Mouse (Mus musculus): Measurements from ENCODE around the gene Dnah7c. TPM values are rescaled to one million over a fixed set of nuclear protein-coding genes. Genes with fewer than 3 reads are reported as not detected.
"Not testable (repeated sequence)": the region's sequence is repeated elsewhere in the genome, so short reads cannot be mapped to it uniquely, and the experiment has no call there.

The Dnah7c gene
- polyA plus RNA-seq, 1 experiment, result 0.03 TPM

- DNase-seq (ENCODE audit: low read depth), result not testable (repeated sequence)
Observed at GRCm38 (mm10) chr1:46729731-46730130, 304.3 kb downstream of the Dnah7c start.

GRCm38 (mm10) chr1:46733405-46734106 lies 308.2 kb downstream of the Dnah7c start:
- not testable (repeated sequence) for DNase-seq (ENCODE audit: low read depth)

- not testable (repeated sequence) for DNase-seq (ENCODE audit: low read depth)
Observed at GRCm38 (mm10) chr1:46734455-46734854, 309.1 kb downstream of the Dnah7c start.

- not testable (repeated sequence) for DNase-seq (ENCODE audit: low read depth)
Observed at GRCm38 (mm10) chr1:46764600-46764999, 339.2 kb downstream of the Dnah7c start.

- DNase-seq (ENCODE audit: low read depth), result not testable (repeated sequence)
Observed at GRCm38 (mm10) chr1:46769318-46769717, 343.9 kb downstream of the Dnah7c start.

GRCm38 (mm10) chr1:46770077-46770695 lies 344.8 kb downstream of the Dnah7c start:
- DNase-seq (ENCODE audit: low read depth), result not testable (repeated sequence)

- peak; percentile 12 for DNase-seq (ENCODE audit: low read depth)
Observed at GRCm38 (mm10) chr1:46782227-46782626, 356.8 kb downstream of the Dnah7c start.

GRCm38 (mm10) chr1:46805074-46805473 lies 379.7 kb downstream of the Dnah7c start:
- DNase-seq (ENCODE audit: low read depth), result no peak

- not testable (repeated sequence) for DNase-seq (ENCODE audit: low read depth)
Observed at GRCm38 (mm10) chr1:46808630-46809029, 383.2 kb downstream of the Dnah7c start.

- no peak for DNase-seq (ENCODE audit: low read depth)
Observed at GRCm38 (mm10) chr1:46817934-46818333, 392.5 kb downstream of the Dnah7c start.

- no peak for DNase-seq (ENCODE audit: low read depth)
Observed at GRCm38 (mm10) chr1:46822256-46822972, 397.0 kb downstream of the Dnah7c start.

GRCm38 (mm10) chr1:46830066-46830843 lies 404.9 kb downstream of the Dnah7c start:
- DNase-seq (ENCODE audit: low read depth), result no peak

- no peak for DNase-seq (ENCODE audit: low read depth)
Observed at GRCm38 (mm10) chr1:46831927-46832326, 406.5 kb downstream of the Dnah7c start.

GRCm38 (mm10) chr1:46843406-46843805 lies 418.0 kb downstream of the Dnah7c start:
- no peak for DNase-seq (ENCODE audit: low read depth)

GRCm38 (mm10) chr1:46844281-46844680 lies 418.9 kb downstream of the Dnah7c start:
- DNase-seq (ENCODE audit: low read depth), result no peak

GRCm38 (mm10) chr1:46845221-46845620 lies 419.8 kb downstream of the Dnah7c start:
- no peak for DNase-seq (ENCODE audit: low read depth)

- DNase-seq (ENCODE audit: low read depth), result no peak
Observed at GRCm38 (mm10) chr1:46849758-46850157, 424.4 kb downstream of the Dnah7c start.

GRCm38 (mm10) chr1:46851586-46851985 lies 426.2 kb downstream of the Dnah7c start:
- DNase-seq (ENCODE audit: low read depth), result no peak

GRCm38 (mm10) chr1:46852216-46852599 lies 426.8 kb downstream of the Dnah7c start:
- no peak for DNase-seq (ENCODE audit: low read depth)

GRCm38 (mm10) chr1:46852600-46853272 lies 427.3 kb downstream of the Dnah7c start:
- no peak for DNase-seq (ENCODE audit: low read depth)

GRCm38 (mm10) chr1:46853317-46854035 lies 428.1 kb downstream of the Dnah7c start:
- no peak for DNase-seq (ENCODE audit: low read depth)

Measured in gonadal fat pad, adult 2 months (tissue).